In genomic region chr14:7749764-7750089, GRCm38 (mm10) we compare ENCODE assay signal across 9 mouse cellular contexts. TPM values are rescaled to one million over a fixed set of nuclear protein-coding genes. Genes with fewer than 3 reads are reported as not detected.
A peak's percentile ranks its signal among the peaks of the same experiment; 100 is the strongest.
DNase-seq lines count a peak whose midpoint lies in the region; ATAC-seq lines count a peak whose summit lies in the region.
"Had no signal": no experiment of that assay in that cellular context is flagged by ENCODE, and none has a peak within 500 bp of the region (broad histone marks: within the 10 kb centered on the region; RNA-seq: fewer than 3 reads in every experiment).

No protein-coding gene starts in this region.

- H3K27ac ChIP-seq in kidney, embryonic 15.5 days = no peak overlapping the region
- peak overlapping the region; percentile 76 for H3K27ac ChIP-seq in forebrain, embryonic 15.5 days (replicated peaks)
- H3K27ac ChIP-seq in midbrain, embryonic 10.5 days (replicated peaks) = peak overlapping the region; percentile 86

- H3K9ac ChIP-seq in kidney, embryonic 15.5 days = peak overlapping the region; percentile 21; the same call in 1 of the 2 replicates
- H3K9ac ChIP-seq in forebrain, embryonic 15.5 days (replicated peaks) = peak overlapping the region; percentile 48

- no peaks in the 10 kb centered on the region for H3K4me1 ChIP-seq in kidney, embryonic 15.5 days
- H3K4me1 ChIP-seq in forebrain, embryonic 15.5 days = peaks cover 5% of the 10 kb centered on the region; the same call in 1 of the 2 replicates
- H3K4me1 ChIP-seq in midbrain, embryonic 10.5 days = 0 out of 2 replicates have a peak, but pooled peaks cover 4% of the 10 kb centered on the region

- H3K4me2 ChIP-seq in kidney, embryonic 15.5 days = peak overlapping the region; percentile 51
- H3K4me2 ChIP-seq in forebrain, embryonic 15.5 days (replicated peaks) = peak overlapping the region; percentile 46

- no peaks in the 10 kb centered on the region for H3K9me3 ChIP-seq in kidney, embryonic 15.5 days (replicated peaks)
- H3K9me3 ChIP-seq in forebrain, embryonic 15.5 days = no peaks in the 10 kb centered on the region
- no peaks in the 10 kb centered on the region for H3K9me3 ChIP-seq in midbrain, embryonic 10.5 days (replicated peaks)

- no peaks in the 10 kb centered on the region for H3K36me3 ChIP-seq in kidney, embryonic 15.5 days
- H3K36me3 ChIP-seq in forebrain, embryonic 15.5 days = no peaks in the 10 kb centered on the region
- H3K36me3 ChIP-seq in midbrain, embryonic 10.5 days = no peaks in the 10 kb centered on the region

- no peak for DNase-seq in kidney, postnatal 25 days
- DNase-seq in midbrain, embryonic 10.5 days (ENCODE audit: low spot score) = peak; percentile 69
- DNase-seq in gastrocnemius, postnatal 10 days = no peak
- no peak for DNase-seq in layer of hippocampus, adult 9-11 months
- no peak for DNase-seq in thymus, postnatal 25 days

- 15% methylated on average over 4 of the region's 4 CpGs for WGBS in kidney, embryonic 15.5 days
- 12% methylated on average over 4 of the region's 4 CpGs for WGBS in forebrain, embryonic 15.5 days
- 14% methylated on average over 4 of the region's 4 CpGs for WGBS in midbrain, embryonic 10.5 days

- peak overlapping the region; percentile 16 for H3K4me3 ChIP-seq in kidney, embryonic 15.5 days (replicated peaks)
- H3K4me3 ChIP-seq in forebrain, embryonic 15.5 days = peak overlapping the region; percentile 33
- H3K4me3 ChIP-seq in midbrain, embryonic 10.5 days = peak overlapping the region; percentile 41

- ATAC-seq in kidney, embryonic 15.5 days (replicated peaks; ENCODE audit: low FRiP score) = peak; percentile 87
- ATAC-seq in activated CD4-positive, CD25-positive, alpha-beta regulatory T cell, adult 4 months = peak; percentile 28
- peak; percentile 91 for ATAC-seq in forebrain, embryonic 15.5 days (replicated peaks)

- no peaks in the 10 kb centered on the region for H3K27me3 ChIP-seq in kidney, embryonic 15.5 days
- no peaks in the 10 kb centered on the region for H3K27me3 ChIP-seq in forebrain, embryonic 15.5 days
- no peaks in the 10 kb centered on the region for H3K27me3 ChIP-seq in midbrain, embryonic 10.5 days (ENCODE audit: low read depth, poor library complexity, severe bottlenecking)

RNA-seq across cellular contexts. Expression of gene Gm26661, which starts 41.7 kb away (rescaled TPM):
- not detected in 2 replicates for polyA plus RNA-seq in kidney, embryonic 15.5 days (2015; fragmentation: Nextera tagmentation; extraction: Ambion mirVana)
- polyA plus RNA-seq in activated CD4-positive, CD25-positive, alpha-beta regulatory T cell, adult 4 months (2017; shearing (Covaris generic)) = not detected
- not detected in 2 replicates for polyA plus RNA-seq in forebrain, embryonic 15.5 days (2015; fragmentation: Nextera tagmentation; extraction: Ambion mirVana)
- polyA plus RNA-seq in midbrain, embryonic 10.5 days (2016; fragmentation: Nextera tagmentation; extraction: Ambion mirVana) = not detected in 2 replicates
- not detected for total RNA-seq in gastrocnemius, postnatal 10 days (2021)
- total RNA-seq: neutrophil, adult 5-6 weeks had no signal

Comparison
In these comparisons a context has a peak if more than half of its experiments do, and no peak if none do; other contexts are left out.
1. ATAC-seq: peak in every context shown above with its lines; median percentile 91 in forebrain, embryonic 15.5 days; 87 in kidney, embryonic 15.5 days; 28 in activated CD4-positive, CD25-positive, alpha-beta regulatory T cell, adult 4 months.